Comparison of ENCODE assay signal across 9 mouse cellular contexts in the genomic region with DNA sequence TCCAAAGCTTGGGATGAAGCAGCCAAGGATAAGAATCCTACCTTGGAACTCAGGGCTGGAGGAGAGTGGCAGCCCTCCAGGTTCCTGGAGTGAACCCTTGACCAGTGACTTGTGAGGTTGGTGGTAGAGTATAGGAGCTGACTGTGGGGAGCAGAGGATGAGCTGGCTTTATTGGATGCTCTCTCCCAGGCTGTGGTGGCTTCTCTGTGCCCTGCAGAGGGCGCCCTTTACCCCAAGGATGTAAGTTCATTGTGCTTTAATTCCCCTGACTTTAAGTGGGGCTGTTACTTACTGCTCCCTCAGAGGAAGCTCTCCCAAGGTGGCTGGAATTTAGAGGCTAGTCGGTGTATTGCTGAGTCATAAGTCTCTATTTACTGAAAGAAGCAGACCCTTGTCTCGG. TPM values are rescaled to one million over a fixed set of nuclear protein-coding genes. Genes with fewer than 3 reads are reported as not detected.
A peak's percentile ranks its signal among the peaks of the same experiment; 100 is the strongest.
DNase-seq lines count a peak whose midpoint lies in the region; TF ChIP-seq lines count a peak whose summit lies in the region.
"Had no signal": no experiment of that assay in that cellular context is flagged by ENCODE, and none has a peak within 500 bp of the region (broad histone marks: within the 10 kb centered on the region; RNA-seq: fewer than 3 reads in every experiment).

No protein-coding gene starts in this region.

- no peak overlapping the region for H3K4me3 ChIP-seq in spleen, adult 2 months (ENCODE audit: extremely low read depth, insufficient read depth, insufficient read length)
- H3K4me3 ChIP-seq in midbrain, embryonic 10.5 days, result no peak overlapping the region
- H3K4me3 ChIP-seq: neural tube, embryonic 12.5 days had no signal

- H3K27me3 ChIP-seq in spleen, adult 2 months (ENCODE audit: control insufficient read depth, insufficient read depth, low read length), result no peaks in the 10 kb centered on the region
- H3K27me3 ChIP-seq in midbrain, embryonic 10.5 days (ENCODE audit: low read depth, poor library complexity, severe bottlenecking), result no peaks in the 10 kb centered on the region
- H3K27me3 ChIP-seq: neural tube, embryonic 12.5 days had no signal

- 13% methylated on average over 3 of the region's 3 CpGs for WGBS in spleen, adult 2 months
- WGBS in midbrain, embryonic 10.5 days, result 53% methylated on average over 3 of the region's 3 CpGs

- no peaks in the 10 kb centered on the region for H3K4me1 ChIP-seq in spleen, adult 2 months (ENCODE audit: control insufficient read depth, insufficient read depth, insufficient read length)
- H3K4me1 ChIP-seq in midbrain, embryonic 10.5 days, result no peaks in the 10 kb centered on the region; the same call in 1 of the 2 replicates

- TF ChIP-seq CTCF in spleen, adult 2 months (IDR thresholded peaks at IDR 0.05; ENCODE audit: extremely low read depth, insufficient read depth, insufficient read length, insufficient replicate concordance), result peak; percentile 83; the same call in 1 of the 2 replicates

- intact Hi-C loops in gastrocnemius, postnatal 14 days (cut with DNase I; ENCODE audit: low total_unique reads), result loop anchor here (5.0 to 10.0 kb wide), 2 partner anchors 44 to 72 kb away; no protein-coding TSS in a partner anchor

- DNase-seq in B cell, adult 2 months, result peak; percentile 87
- peak; percentile 40 for DNase-seq in MN1 (ENCODE audit: low spot score)
- peak; percentile 38 to 60 for DNase-seq in cerebellum, adult 18-20 months
- DNase-seq in gastrocnemius, postnatal 14 days, result peak; percentile 70
- peak; percentile 84 for DNase-seq in kidney, postnatal 14 days
- DNase-seq in lung, postnatal 25 days (ENCODE audit: low spot score), result peak; percentile 82
- DNase-seq in spleen, adult 2 months (ENCODE audit: low read depth in 1 of 2, low spot score in 2 of 2), result peak; percentile 70 to 79
- DNase-seq in midbrain, embryonic 10.5 days (ENCODE audit: low spot score), result no peak

- TF ChIP-seq POLR2A in spleen, adult 2 months (IDR thresholded peaks at IDR 0.05; ENCODE audit: low read depth, low read length), result no peak

- no peaks in the 10 kb centered on the region for H3K36me3 ChIP-seq in spleen, adult 2 months (ENCODE audit: control insufficient read depth, insufficient read depth, low read length)
- peaks cover 20% of the 10 kb centered on the region for H3K36me3 ChIP-seq in midbrain, embryonic 10.5 days

- no peaks in the 10 kb centered on the region for H3K9me3 ChIP-seq in midbrain, embryonic 10.5 days (replicated peaks)
- H3K9me3 ChIP-seq: neural tube, embryonic 12.5 days had no signal

- no peak overlapping the region for H3K27ac ChIP-seq in spleen, adult 2 months (ENCODE audit: insufficient read depth, low read length)
- H3K27ac ChIP-seq in midbrain, embryonic 10.5 days (replicated peaks), result no peak overlapping the region
- H3K27ac ChIP-seq: neural tube, embryonic 12.5 days had no signal

RNA-seq across cellular contexts. Expression of a gene that starts 58.6 kb away (rescaled TPM):
- 10 to 100 TPM; 28.0 to 32.7 TPM for total RNA-seq in gastrocnemius, postnatal 14 days (2021)
- polyA plus RNA-seq in spleen, adult 2 months (2012; rRNA removed), result 213 and 226 TPM in 2 replicates
- 57.7 and 75.0 TPM in 2 replicates for polyA plus RNA-seq in midbrain, embryonic 10.5 days (2016; fragmentation: Nextera tagmentation; extraction: Ambion mirVana)
